Mouse (Mus musculus): ENCODE measurements at regions not wholly inside any gene's neighbourhood (a gene's known extent, or its start where the extent isn't known, plus 50 kb on each side); places are given as distances from the start of the nearest gene placed in this dataset.

- TF ChIP-seq POLR2A (IDR thresholded peaks at IDR 0.05; ENCODE audit: insufficient read depth, low read length), result no peak
- peak; percentile 19 for TF ChIP-seq CTCF (IDR thresholded peaks at IDR 0.05; ENCODE audit: low read depth, low read length)
- TF ChIP-seq EP300 (IDR thresholded peaks at IDR 0.05; ENCODE audit: insufficient read depth, low read depth, low read length), result no peak
- no peaks in the 10 kb centered on the region for H3K9me3 ChIP-seq (replicated peaks; ENCODE audit: control insufficient read depth, insufficient read depth, low read length, poor library complexity, severe bottlenecking)
- no peaks in the 10 kb centered on the region for H3K36me3 ChIP-seq (ENCODE audit: control insufficient read depth, insufficient read depth, low read length, poor library complexity, severe bottlenecking)
- H3K27me3 ChIP-seq (ENCODE audit: control insufficient read depth, insufficient read depth, low read length, poor library complexity, severe bottlenecking), result no peaks in the 10 kb centered on the region
- H3K27ac ChIP-seq (ENCODE audit: insufficient read depth, low read length), result no peak overlapping the region
- no peak overlapping the region for H3K9ac ChIP-seq (ENCODE audit: low read depth, poor library complexity, severe bottlenecking)
- H3K4me1 ChIP-seq (ENCODE audit: control insufficient read depth, insufficient read depth, low read length), result no peaks in the 10 kb centered on the region
- no peak overlapping the region for H3K4me3 ChIP-seq (ENCODE audit: low read depth, low read length)
Observed at GRCm38 (mm10) chr1:185929761-185930160, 187.3 kb downstream of the Lyplal1 start.

- Histone ChIP-seq H3K27ac (ENCODE audit: insufficient read depth, low read length) (no peak overlapping the region), H3K4me3 (ENCODE audit: low read depth, low read length) (no peak overlapping the region), H3K9me3 (replicated peaks; ENCODE audit: control insufficient read depth, insufficient read depth, low read length, poor library complexity, severe bottlenecking) (no peaks in the 10 kb centered on the region), H3K36me3 (ENCODE audit: control insufficient read depth, insufficient read depth, low read length, poor library complexity, severe bottlenecking) (no peaks in the 10 kb centered on the region), H3K9ac (ENCODE audit: low read depth, poor library complexity, severe bottlenecking) (no peak overlapping the region), H3K27me3 (ENCODE audit: control insufficient read depth, insufficient read depth, low read length, poor library complexity, severe bottlenecking) (no peaks in the 10 kb centered on the region), H3K4me1 (ENCODE audit: control insufficient read depth, insufficient read depth, low read length) (no peaks in the 10 kb centered on the region)
- no peak for TF ChIP-seq CTCF (IDR thresholded peaks at IDR 0.05; ENCODE audit: low read depth, low read length)
- TF ChIP-seq POLR2A (IDR thresholded peaks at IDR 0.05; ENCODE audit: insufficient read depth, low read length), result no peak
- TF ChIP-seq EP300 (IDR thresholded peaks at IDR 0.05; ENCODE audit: insufficient read depth, low read depth, low read length), result no peak
Observed at GRCm38 (mm10) chr1:185933623-185934022, 183.5 kb downstream of the Lyplal1 start.

- Histone ChIP-seq H3K9me3 (replicated peaks; ENCODE audit: control insufficient read depth, insufficient read depth, low read length, poor library complexity, severe bottlenecking) (no peaks in the 10 kb centered on the region), H3K9ac (ENCODE audit: low read depth, poor library complexity, severe bottlenecking) (no peak overlapping the region), H3K27ac (ENCODE audit: insufficient read depth, low read length) (no peak overlapping the region), H3K27me3 (ENCODE audit: control insufficient read depth, insufficient read depth, low read length, poor library complexity, severe bottlenecking) (no peaks in the 10 kb centered on the region), H3K4me1 (ENCODE audit: control insufficient read depth, insufficient read depth, low read length) (no peaks in the 10 kb centered on the region), H3K4me3 (ENCODE audit: low read depth, low read length) (no peak overlapping the region), H3K36me3 (ENCODE audit: control insufficient read depth, insufficient read depth, low read length, poor library complexity, severe bottlenecking) (no peaks in the 10 kb centered on the region)
- no peak for TF ChIP-seq EP300 (IDR thresholded peaks at IDR 0.05; ENCODE audit: insufficient read depth, low read depth, low read length)
- TF ChIP-seq CTCF (IDR thresholded peaks at IDR 0.05; ENCODE audit: low read depth, low read length), result no peak
- TF ChIP-seq POLR2A (IDR thresholded peaks at IDR 0.05; ENCODE audit: insufficient read depth, low read length), result no peak
Observed at GRCm38 (mm10) chr1:185937026-185937425, 180.1 kb downstream of the Lyplal1 start.

- H3K36me3 ChIP-seq (ENCODE audit: control insufficient read depth, insufficient read depth, low read length, poor library complexity, severe bottlenecking), result no peaks in the 10 kb centered on the region
- H3K27me3 ChIP-seq (ENCODE audit: control insufficient read depth, insufficient read depth, low read length, poor library complexity, severe bottlenecking), result no peaks in the 10 kb centered on the region
- no peak overlapping the region for H3K27ac ChIP-seq (ENCODE audit: insufficient read depth, low read length)
- no peaks in the 10 kb centered on the region for H3K4me1 ChIP-seq (ENCODE audit: control insufficient read depth, insufficient read depth, low read length)
- no peak overlapping the region for H3K4me3 ChIP-seq (ENCODE audit: low read depth, low read length)
- TF ChIP-seq POLR2A (IDR thresholded peaks at IDR 0.05; ENCODE audit: insufficient read depth, low read length) (no peak), CTCF (IDR thresholded peaks at IDR 0.05; ENCODE audit: low read depth, low read length) (no peak), EP300 (IDR thresholded peaks at IDR 0.05; ENCODE audit: insufficient read depth, low read depth, low read length) (no peak)
- H3K9ac ChIP-seq (ENCODE audit: low read depth, poor library complexity, severe bottlenecking), result no peak overlapping the region
- no peaks in the 10 kb centered on the region for H3K9me3 ChIP-seq (replicated peaks; ENCODE audit: control insufficient read depth, insufficient read depth, low read length, poor library complexity, severe bottlenecking)
Observed at GRCm38 (mm10) chr1:185939914-185940313, 177.2 kb downstream of the Lyplal1 start.

- Histone ChIP-seq H3K36me3 (ENCODE audit: control insufficient read depth, insufficient read depth, low read length, poor library complexity, severe bottlenecking) (no peaks in the 10 kb centered on the region), H3K9me3 (replicated peaks; ENCODE audit: control insufficient read depth, insufficient read depth, low read length, poor library complexity, severe bottlenecking) (no peaks in the 10 kb centered on the region), H3K27me3 (ENCODE audit: control insufficient read depth, insufficient read depth, low read length, poor library complexity, severe bottlenecking) (no peaks in the 10 kb centered on the region), H3K4me3 (ENCODE audit: low read depth, low read length) (no peak overlapping the region), H3K27ac (ENCODE audit: insufficient read depth, low read length) (no peak overlapping the region), H3K4me1 (ENCODE audit: control insufficient read depth, insufficient read depth, low read length) (no peaks in the 10 kb centered on the region), H3K9ac (ENCODE audit: low read depth, poor library complexity, severe bottlenecking) (no peak overlapping the region)
- no peak for TF ChIP-seq CTCF (IDR thresholded peaks at IDR 0.05; ENCODE audit: low read depth, low read length)
- no peak for TF ChIP-seq EP300 (IDR thresholded peaks at IDR 0.05; ENCODE audit: insufficient read depth, low read depth, low read length)
- TF ChIP-seq POLR2A (IDR thresholded peaks at IDR 0.05; ENCODE audit: insufficient read depth, low read length), result no peak
Observed at GRCm38 (mm10) chr1:185940511-185940910, 176.6 kb downstream of the Lyplal1 start.

- H3K9me3 ChIP-seq (replicated peaks; ENCODE audit: control insufficient read depth, insufficient read depth, low read length, poor library complexity, severe bottlenecking), result no peaks in the 10 kb centered on the region
- no peak overlapping the region for H3K27ac ChIP-seq (ENCODE audit: insufficient read depth, low read length)
- H3K4me1 ChIP-seq (ENCODE audit: control insufficient read depth, insufficient read depth, low read length), result no peaks in the 10 kb centered on the region
- no peaks in the 10 kb centered on the region for H3K36me3 ChIP-seq (ENCODE audit: control insufficient read depth, insufficient read depth, low read length, poor library complexity, severe bottlenecking)
- TF ChIP-seq CTCF (IDR thresholded peaks at IDR 0.05; ENCODE audit: low read depth, low read length), result no peak
- no peak for TF ChIP-seq EP300 (IDR thresholded peaks at IDR 0.05; ENCODE audit: insufficient read depth, low read depth, low read length)
- no peak for TF ChIP-seq POLR2A (IDR thresholded peaks at IDR 0.05; ENCODE audit: insufficient read depth, low read length)
- no peaks in the 10 kb centered on the region; the same call in 1 of the 2 replicates for H3K27me3 ChIP-seq (ENCODE audit: control insufficient read depth, insufficient read depth, low read length, poor library complexity, severe bottlenecking)
- H3K4me3 ChIP-seq (ENCODE audit: low read depth, low read length), result no peak overlapping the region
- H3K9ac ChIP-seq (ENCODE audit: low read depth, poor library complexity, severe bottlenecking), result no peak overlapping the region
Observed at GRCm38 (mm10) chr1:185951163-185951562, 165.9 kb downstream of the Lyplal1 start.

All from ES-Bruce4 (cell line).